Mouse (Mus musculus) forebrain, embryonic 16.5 days (tissue): Measurements from ENCODE around the gene Stard3nl. TPM values are rescaled to one million over a fixed set of nuclear protein-coding genes. Genes with fewer than 3 reads are reported as not detected.
"Not testable (repeated sequence)": the region's sequence is repeated elsewhere in the genome, so short reads cannot be mapped to it uniquely, and the experiment has no call there.

Source experiments
- ATAC-seq: fragments of 200-750 bp; cut with Nextera tagmentation; 2 replicates; pipeline ENCODE4 v1.8.0; 2017; ENCODE audit warnings: mild to moderate bottlenecking, moderate library complexity
- H3K27ac ChIP-seq: fragments of 300-500 bp; sonication (generic); 2 replicates; pipeline ENCODE4 v1.5.1; 2014; ENCODE audit warnings: low read length, control low read depth
- H3K27me3 ChIP-seq: fragments of 300-500 bp; sonication (generic); replicated peaks from 2 replicates; pipeline ENCODE4 v1.6.1; 2014; ENCODE audit warnings: low read length; ENCODE audit not compliant: control insufficient read depth, insufficient read depth
- H3K36me3 ChIP-seq: fragments of 300-500 bp; sonication (generic); 2 replicates; pipeline ENCODE4 v1.6.1; 2014; ENCODE audit not compliant: control insufficient read depth, insufficient read depth
- H3K4me1 ChIP-seq: fragments of 300-500 bp; sonication (generic); replicated peaks from 2 replicates; pipeline ENCODE4 v1.6.1; 2014; ENCODE audit warnings: low read length; ENCODE audit not compliant: control insufficient read depth, insufficient read depth
- H3K4me2 ChIP-seq: fragments of 300-500 bp; sonication (generic); 2 replicates; pipeline ENCODE4 v1.6.1; 2014; ENCODE audit warnings: mild to moderate bottlenecking, low read length, control low read depth
- H3K4me3 ChIP-seq: fragments of 300-500 bp; sonication (generic); replicated peaks from 2 replicates; pipeline ENCODE4 v1.5.1; 2014; ENCODE audit warnings: mild to moderate bottlenecking, low read length, control low read depth
- H3K9ac ChIP-seq: fragments of 300-500 bp; sonication (generic); replicated peaks from 2 replicates; pipeline ENCODE4 v1.6.1; 2014; ENCODE audit warnings: low read depth, low read length, control low read depth
- H3K9me3 ChIP-seq: fragments of 300-500 bp; sonication (generic); 2 replicates; pipeline ENCODE4 v1.6.1; 2016; ENCODE audit warnings: low read length; ENCODE audit not compliant: control insufficient read depth
- WGBS: fragments of 180-500 bp; shearing (Covaris S2); extraction: QIAGEN DNeasy Blood & Tissue Kit; methylation state at CpG from one replicate; pipeline ENCODE4 v1.1.7; 2014; 5-methylcytosine and 5-hydroxymethylcytosine counted together
- polyA plus RNA-seq: library from polyadenylated mRNA; unstranded; fragments of >200 nt; fragmentation: Nextera tagmentation; extraction: Ambion mirVana; gene quantifications from 2 replicates; pipeline ENCODE4 v1.2.1, GENCODE M21; 2015

Gene Stard3nl
- polyA plus RNA-seq, 1 experiment from 2014 or later: 193 TPM

- not testable (repeated sequence) for H3K4me1 ChIP-seq
Observed at GRCm38 (mm10) chr13:19336310-19336709, 59.3 kb downstream of the Stard3nl start.

More at GRCm38 (mm10) chr13:19336310-19336709, 59.3 kb downstream of the Stard3nl start:
- not testable (repeated sequence) for H3K27me3 ChIP-seq, H3K9ac ChIP-seq, H3K4me3 ChIP-seq, H3K9me3 ChIP-seq, ATAC-seq, H3K27ac ChIP-seq, H3K4me2 ChIP-seq, H3K36me3 ChIP-seq
- WGBS: 91% methylated on average over 1 of the region's 1 CpGs

Other genes starting within 250 kb of the Stard3nl start
- 22.1 and 24.9 TPM in 2 replicates for gene Epdr1, start 224.1 kb upstream of the Stard3nl start, polyA plus RNA-seq
- gene Sfrp4, start 227.3 kb upstream of the Stard3nl start, polyA plus RNA-seq: 1.5 and 2.2 TPM in 2 replicates